Mouse (Mus musculus) urinary bladder, postnatal 14 days (tissue): ENCODE data around the gene Srl.

Experiments used
- DNase-seq: peaks from one replicate; pipeline ENCODE4 v3.0.0; 2021; ENCODE audit warnings: low spot score

Gene Srl

GRCm38 (mm10) chr16:4472687-4473086 lies 68.9 kb downstream of the Srl start:
- peak; percentile 71 for DNase-seq

GRCm38 (mm10) chr16:4469599-4470352 lies 71.8 kb downstream of the Srl start:
- DNase-seq, result peak; percentile 49

DNA sequence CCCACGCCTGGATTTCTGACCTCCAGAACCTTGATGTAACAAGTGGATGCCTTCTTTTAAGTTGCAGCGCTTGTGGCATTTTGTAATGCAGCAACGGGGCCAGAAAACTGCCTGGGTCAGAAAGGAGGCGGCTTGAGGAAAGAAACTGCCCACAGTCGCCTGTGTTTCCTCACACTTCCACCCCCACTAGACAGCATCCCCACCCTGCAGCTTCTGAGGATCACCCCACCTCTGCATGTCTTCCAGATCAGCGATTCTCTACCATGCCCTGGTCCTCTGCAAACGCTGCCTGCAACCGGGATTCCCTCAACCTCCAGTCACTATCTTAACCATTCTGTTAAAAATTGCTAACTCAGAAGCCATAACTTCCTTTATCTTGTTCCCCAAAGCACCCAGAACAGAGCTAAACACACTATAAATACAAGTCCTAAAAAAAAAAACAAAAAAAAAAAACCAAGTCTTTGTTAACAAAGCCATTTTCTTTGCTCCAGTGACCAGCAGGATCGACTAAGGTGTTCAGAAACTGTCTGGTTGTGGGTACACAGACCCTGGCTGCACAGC lies 77.0 kb downstream of the Srl start:
- no peak for DNase-seq

GRCm38 (mm10) chr16:4457927-4458326 lies 83.7 kb downstream of the Srl start:
- no peak for DNase-seq

DNA sequence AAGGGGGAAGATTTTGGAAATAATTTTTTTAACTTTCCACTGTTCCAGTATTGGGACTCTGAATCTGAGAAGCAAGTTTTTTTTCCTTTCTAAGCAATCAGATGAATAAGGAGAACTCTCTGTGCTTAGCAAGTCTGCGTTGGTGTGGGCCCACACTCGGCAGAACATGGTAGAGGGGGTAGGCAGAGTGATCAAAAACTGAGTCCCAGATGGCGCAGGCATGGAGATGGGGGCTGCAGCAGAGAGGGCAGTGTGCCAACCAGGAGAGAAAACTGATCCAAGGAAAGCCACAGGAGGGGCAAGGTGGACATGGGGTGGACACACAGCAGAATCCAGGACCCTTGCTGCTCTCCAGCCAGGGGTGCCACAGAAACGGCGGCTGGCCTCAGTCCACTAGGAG lies 85.2 kb downstream of the Srl start:
- no peak for DNase-seq

- DNase-seq, result no peak
Observed at GRCm38 (mm10) chr16:4455693-4456092, 85.9 kb downstream of the Srl start.

DNA sequence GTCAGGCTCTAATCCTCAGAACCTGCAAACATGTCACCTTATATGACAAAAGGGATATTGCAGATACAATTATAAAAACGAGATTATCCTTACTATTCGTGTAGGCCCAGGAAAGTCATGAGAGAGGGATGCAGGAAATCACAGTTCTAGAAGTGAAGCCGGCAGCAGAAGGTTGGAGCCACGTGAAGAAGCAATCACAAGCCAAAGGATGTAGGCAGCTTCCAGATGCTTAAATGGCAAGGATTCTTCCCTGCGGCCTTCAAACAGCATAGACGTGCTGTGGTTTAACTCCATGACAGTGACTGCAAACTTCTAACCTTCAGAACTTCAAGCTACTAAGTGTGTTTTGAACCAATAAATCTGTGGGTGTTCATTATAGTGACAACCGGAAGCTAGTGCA lies 87.1 kb downstream of the Srl start:
- no peak for DNase-seq

DNA sequence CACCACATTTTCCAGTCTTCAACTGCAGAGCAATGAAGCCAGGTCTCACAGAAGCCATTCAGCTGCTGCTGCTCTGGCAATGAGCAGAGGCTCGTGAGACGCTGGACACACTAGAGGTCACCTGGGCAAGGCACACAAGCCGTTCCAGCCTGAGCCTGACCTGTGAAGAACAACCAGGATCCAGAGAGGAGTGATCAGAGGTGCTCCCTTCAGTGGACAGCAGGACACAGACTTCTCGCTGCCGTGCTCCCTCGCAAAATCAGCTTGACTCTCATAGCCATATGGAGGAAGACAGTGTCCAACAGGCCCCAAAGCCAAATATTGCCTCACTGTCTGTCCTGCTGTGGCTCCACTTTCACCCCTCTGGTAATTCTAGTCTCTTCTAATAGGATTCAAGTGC lies 92.2 kb downstream of the Srl start:
- no peak for DNase-seq

DNA sequence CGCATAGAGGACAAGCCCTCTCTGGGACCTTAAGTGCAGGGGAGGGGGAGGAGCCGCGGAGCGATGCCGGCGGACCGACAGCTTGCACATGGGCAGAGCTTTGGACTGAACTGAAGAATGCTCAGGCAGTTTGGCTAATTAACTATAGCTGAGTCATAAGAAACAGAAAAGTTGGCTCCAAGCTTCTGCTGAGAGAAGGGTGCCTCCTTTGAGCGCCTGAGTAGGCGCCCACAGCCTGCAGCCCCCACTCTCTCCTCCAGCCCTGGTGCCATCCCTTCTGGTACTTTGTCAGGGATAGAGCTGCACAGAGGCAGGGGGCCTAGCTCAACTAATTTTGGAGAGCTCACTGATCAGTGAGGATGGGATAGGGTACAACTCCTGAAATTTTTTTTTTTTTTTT lies 93.4 kb downstream of the Srl start:
- no peak for DNase-seq

DNA sequence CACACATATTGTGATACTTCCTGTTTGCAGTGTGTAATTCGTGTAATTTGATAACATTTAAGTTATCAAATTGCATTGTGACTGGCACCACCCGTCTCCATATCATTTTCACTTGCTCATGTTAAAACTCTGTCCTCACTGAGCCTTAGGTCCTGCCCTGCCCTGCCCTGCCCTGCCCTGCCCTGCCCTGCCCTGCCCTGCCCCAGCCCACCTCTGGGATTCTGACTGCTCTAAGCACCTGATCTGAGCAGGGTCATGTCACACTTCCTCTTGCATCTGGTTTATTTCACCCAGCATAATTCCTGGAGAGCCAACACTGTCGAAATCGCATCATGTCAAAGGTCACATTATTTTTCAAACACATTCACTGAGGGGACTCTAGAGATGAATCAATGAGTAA lies 95.2 kb downstream of the Srl start:
- no peak for DNase-seq

DNA sequence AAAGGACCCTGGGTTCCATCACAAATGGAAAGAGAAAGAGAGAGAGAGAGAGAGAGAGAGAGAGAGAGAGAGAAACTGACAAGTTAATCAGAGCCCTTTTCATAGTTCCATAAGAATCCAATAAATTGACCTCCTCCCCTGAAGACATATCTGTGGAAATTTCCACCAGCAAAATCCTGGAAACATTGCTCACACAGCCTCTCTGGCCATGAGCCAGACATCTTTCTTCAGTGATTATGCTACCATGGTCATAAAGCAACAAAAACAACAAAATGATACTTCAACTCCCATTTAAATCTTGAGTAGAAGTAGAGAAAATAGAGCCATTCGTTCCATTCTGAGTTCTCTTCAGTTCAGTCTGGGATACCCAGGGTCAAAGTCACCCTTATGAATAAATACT lies 97.2 kb downstream of the Srl start:
- DNase-seq, result no peak

- no peak for DNase-seq
Observed at GRCm38 (mm10) chr16:4439302-4440066, 102.1 kb downstream of the Srl start.

DNA sequence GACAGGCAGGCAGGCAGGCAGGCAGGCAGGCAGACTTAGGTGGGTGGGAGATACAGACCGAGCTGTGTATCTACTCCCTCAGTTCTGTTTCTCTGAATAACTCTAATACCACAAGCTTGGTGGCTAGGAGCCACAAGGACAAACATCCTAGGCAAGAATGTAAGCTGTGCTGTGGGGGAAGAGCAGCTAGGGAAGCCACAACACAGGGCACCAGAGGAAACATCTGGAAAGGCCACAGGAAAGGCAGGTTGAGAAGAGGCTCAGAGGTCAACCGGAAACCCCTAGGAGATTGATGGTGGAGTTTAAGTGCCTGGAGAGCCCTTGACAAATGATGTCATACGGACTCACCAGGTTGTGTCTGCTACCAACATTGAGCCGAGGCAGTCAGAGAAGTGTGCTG lies 104.9 kb downstream of the Srl start:
- DNase-seq, result no peak

GRCm38 (mm10) chr16:4435371-4435770 lies 106.2 kb downstream of the Srl start:
- DNase-seq, result no peak

GRCm38 (mm10) chr16:4431841-4432240 lies 109.8 kb downstream of the Srl start:
- DNase-seq, result no peak

DNA sequence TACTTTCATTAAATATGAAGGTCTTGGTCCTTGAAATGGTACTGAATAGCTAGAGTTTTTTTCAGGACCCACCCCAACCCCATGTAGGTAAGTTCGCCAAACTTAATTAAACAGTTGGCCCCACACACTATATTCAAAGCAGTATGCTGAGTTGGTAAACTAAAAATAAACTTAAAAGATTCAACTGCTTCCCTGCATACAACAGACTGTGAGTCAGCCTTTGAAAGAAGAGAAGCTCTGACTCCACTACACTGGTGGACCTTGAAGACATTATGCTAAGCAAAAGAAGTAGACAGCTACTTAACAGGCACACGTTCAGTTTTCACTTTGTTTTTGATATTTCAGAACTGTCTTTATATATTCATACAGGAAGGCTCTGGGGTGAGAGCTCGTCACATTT lies 110.6 kb downstream of the Srl start:
- no peak for DNase-seq

DNA sequence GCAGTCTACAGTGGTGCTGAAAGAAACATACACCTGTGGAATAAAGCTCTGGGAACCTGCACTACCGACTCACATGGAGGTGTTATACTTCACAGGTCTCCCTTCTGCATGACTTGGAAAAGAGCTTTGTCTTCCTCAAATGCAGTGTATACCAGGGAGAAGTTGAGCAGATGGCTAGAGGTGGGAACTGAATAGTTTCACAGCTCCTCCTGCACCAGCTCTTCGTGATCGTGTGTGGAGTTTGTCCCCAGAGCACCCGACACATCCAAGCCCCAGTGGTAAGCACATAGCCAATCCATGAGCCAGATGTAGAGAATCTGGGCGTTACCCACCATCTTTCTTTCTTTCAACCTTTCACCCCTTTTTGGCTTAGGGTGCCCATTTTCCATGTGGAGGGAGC lies 111.4 kb downstream of the Srl start:
- no peak for DNase-seq
